In the genomic region with DNA sequence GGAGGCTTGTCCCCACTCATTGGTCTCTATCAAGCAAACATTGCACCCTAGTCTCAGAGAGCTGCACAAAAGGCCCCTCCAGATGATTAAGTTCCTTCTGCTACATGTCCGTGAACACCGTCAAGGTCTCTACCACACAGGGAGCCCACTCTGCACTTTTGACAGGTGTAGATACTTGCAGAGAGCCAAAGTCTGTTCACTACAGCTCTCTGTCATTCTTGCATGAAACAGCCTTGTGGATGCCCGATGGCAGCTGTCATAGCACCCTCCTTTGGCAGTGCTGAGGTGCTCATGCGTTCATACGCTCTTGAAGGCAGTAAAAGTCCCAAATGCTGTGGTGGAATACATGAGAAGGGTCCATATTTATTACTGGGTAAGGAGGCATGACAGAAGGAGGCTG, we compare ENCODE assay signal across 33 mouse cellular contexts. TPM values are rescaled to one million over a fixed set of nuclear protein-coding genes. Genes with fewer than 3 reads are reported as not detected.
DNase-seq lines count a peak whose midpoint lies in the region; ATAC-seq lines count a peak whose summit lies in the region.
"Had no signal": no experiment of that assay in that cellular context is flagged by ENCODE, and none has a peak within 500 bp of the region (broad histone marks: within the 10 kb centered on the region; RNA-seq: fewer than 3 reads in every experiment).

No protein-coding gene starts in this region.

- H3K4me2 ChIP-seq in midbrain, embryonic 11.5 days: no peak overlapping the region
- H3K4me2 ChIP-seq in midbrain, embryonic 15.5 days: no peak overlapping the region
- H3K4me2 ChIP-seq: embryonic facial prominence, embryonic 13.5 days; forebrain, embryonic 12.5 days; forebrain, embryonic 15.5 days; heart, embryonic 11.5 days; hindbrain, embryonic 12.5 days; hindbrain, embryonic 15.5 days had no signal

- no peaks in the 10 kb centered on the region for H3K36me3 ChIP-seq in midbrain, embryonic 11.5 days (ENCODE audit: control insufficient read depth, insufficient read depth, low read length)
- H3K36me3 ChIP-seq in midbrain, embryonic 15.5 days (replicated peaks): no peaks in the 10 kb centered on the region
- H3K36me3 ChIP-seq: embryonic facial prominence, embryonic 10.5 days; embryonic facial prominence, embryonic 13.5 days; forebrain, embryonic 12.5 days; forebrain, embryonic 15.5 days; hindbrain, embryonic 12.5 days; hindbrain, embryonic 15.5 days had no signal

- 89% methylated on average over 5 of the region's 5 CpGs for WGBS in midbrain, embryonic 11.5 days
- WGBS in midbrain, embryonic 15.5 days: 90% methylated on average over 5 of the region's 5 CpGs

- no peaks in the 10 kb centered on the region for H3K27me3 ChIP-seq in midbrain, embryonic 11.5 days (ENCODE audit: control insufficient read depth, insufficient read depth, low read length)
- no peaks in the 10 kb centered on the region for H3K27me3 ChIP-seq in midbrain, embryonic 15.5 days (replicated peaks)
- H3K27me3 ChIP-seq: embryonic facial prominence, embryonic 13.5 days; forebrain, embryonic 12.5 days; forebrain, embryonic 15.5 days; hindbrain, embryonic 12.5 days; hindbrain, embryonic 15.5 days had no signal

- ATAC-seq in midbrain, embryonic 11.5 days (ENCODE audit: low FRiP score): no peak
- no peak for ATAC-seq in midbrain, embryonic 15.5 days (replicated peaks)
- ATAC-seq: activated CD4-positive, CD25-positive, alpha-beta regulatory T cell, adult 4 months; forebrain, embryonic 15.5 days had no signal

- H3K9me3 ChIP-seq in midbrain, embryonic 11.5 days (ENCODE audit: control insufficient read depth, low read length): no peaks in the 10 kb centered on the region
- no peaks in the 10 kb centered on the region for H3K9me3 ChIP-seq in midbrain, embryonic 15.5 days
- H3K9me3 ChIP-seq: embryonic facial prominence, embryonic 10.5 days; embryonic facial prominence, embryonic 13.5 days; forebrain, embryonic 12.5 days; forebrain, embryonic 15.5 days; hindbrain, embryonic 12.5 days; hindbrain, embryonic 15.5 days had no signal

- H3K9ac ChIP-seq in midbrain, embryonic 11.5 days (ENCODE audit: low read length): no peak overlapping the region
- H3K9ac ChIP-seq in midbrain, embryonic 15.5 days: no peak overlapping the region
- H3K9ac ChIP-seq: embryonic facial prominence, embryonic 13.5 days; forebrain, embryonic 12.5 days; forebrain, embryonic 15.5 days; hindbrain, embryonic 12.5 days; hindbrain, embryonic 15.5 days had no signal

- DNase-seq in midbrain, embryonic 11.5 days (ENCODE audit: low spot score, missing footprints): peak; percentile 56
- peak; percentile 54 to 66 for DNase-seq in thymus, postnatal 10 days (ENCODE audit: low spot score in 2 of 2)
- DNase-seq in thymus, postnatal 4 days: peak; percentile 62
- no peak for DNase-seq in left cerebral cortex, postnatal 4 days
- no peak for DNase-seq in gastrocnemius, adult 8-10 months (ENCODE audit: low spot score in 2 of 2)
- DNase-seq: adrenal gland, adult 8-10 months; adrenal gland, postnatal 25 days; cerebellum, adult 11-12 months; cerebellum, adult 8-10 months; cerebellum, postnatal 10 days; cerebellum, postnatal 36 days; embryo, embryonic 11 days; gastrocnemius, postnatal 14 days; heart, adult 11 months had no signal

- H3K4me3 ChIP-seq in midbrain, embryonic 11.5 days (ENCODE audit: low read depth, low read length): no peak overlapping the region
- no peak overlapping the region for H3K4me3 ChIP-seq in midbrain, embryonic 15.5 days
- H3K4me3 ChIP-seq: embryonic facial prominence, embryonic 10.5 days; embryonic facial prominence, embryonic 13.5 days; erythroblast, embryonic 14.5 days; forebrain, embryonic 12.5 days; forebrain, embryonic 15.5 days; hindbrain, embryonic 12.5 days; hindbrain, embryonic 15.5 days had no signal

- intact Hi-C loops in left cerebral cortex, postnatal 4 days (cut with DNase I): no loop called here

- H3K27ac ChIP-seq in midbrain, embryonic 11.5 days (ENCODE audit: low read depth, low read length): no peak overlapping the region
- H3K27ac ChIP-seq in midbrain, embryonic 15.5 days: no peak overlapping the region
- H3K27ac ChIP-seq: embryonic facial prominence, embryonic 10.5 days; embryonic facial prominence, embryonic 13.5 days; forebrain, embryonic 12.5 days; forebrain, embryonic 15.5 days; hindbrain, embryonic 12.5 days; hindbrain, embryonic 15.5 days had no signal

- H3K4me1 ChIP-seq in midbrain, embryonic 11.5 days (ENCODE audit: control insufficient read depth, insufficient read depth, low read length): no peaks in the 10 kb centered on the region
- no peaks in the 10 kb centered on the region for H3K4me1 ChIP-seq in midbrain, embryonic 15.5 days
- H3K4me1 ChIP-seq: embryonic facial prominence, embryonic 10.5 days; embryonic facial prominence, embryonic 13.5 days; hindbrain, embryonic 12.5 days; hindbrain, embryonic 15.5 days had no signal

RNA-seq across cellular contexts. Expression of gene Dntt, which starts 2.1 kb away (rescaled TPM):
- polyA plus RNA-seq in midbrain, embryonic 11.5 days (2014; fragmentation: Nextera tagmentation; extraction: Ambion mirVana): 0.14 TPM in 1 of 2 replicates, not detected in the other
- polyA plus RNA-seq in midbrain, embryonic 15.5 days (2015; fragmentation: Nextera tagmentation; extraction: Ambion mirVana): 0.33 and 0.41 TPM in 2 replicates
- under 1 TPM in 1 of 2 experiments, not detected in 1; 0.32 TPM for total RNA-seq in left cerebral cortex, postnatal 4 days (2021)
- under 1 TPM in 2 of 4 experiments, not detected in 2; 0.13 to 0.16 TPM for total RNA-seq in gastrocnemius, adult 8-10 months (2022)
- total RNA-seq: adrenal gland, adult 8-10 months; adrenal gland, postnatal 25 days; ES-E14; gastrocnemius, postnatal 14 days; heart, adult 8-10 months; heart, postnatal 25 days had no signal
- polyA plus RNA-seq: cortical plate, adult 2 months; embryonic facial prominence, embryonic 10.5 days; embryonic facial prominence, embryonic 13.5 days; erythroblast, embryonic 14.5 days; forebrain, embryonic 12.5 days; forebrain, embryonic 15.5 days; heart, embryonic 11.5 days; heart, embryonic 14.5 days; heart, postnatal 0 days; hindbrain, embryonic 15.5 days had no signal

RNA-seq across cellular contexts. Expression of gene Blnk, which starts 32.7 kb away (rescaled TPM):
- 0.19 and 0.56 TPM in 2 replicates for polyA plus RNA-seq in midbrain, embryonic 11.5 days (2014; fragmentation: Nextera tagmentation; extraction: Ambion mirVana)
- polyA plus RNA-seq in midbrain, embryonic 15.5 days (2015; fragmentation: Nextera tagmentation; extraction: Ambion mirVana): 0.56 and 0.61 TPM in 2 replicates
- total RNA-seq in left cerebral cortex, postnatal 4 days (2021): under 1 TPM; 0.74 to 0.79 TPM
- total RNA-seq in gastrocnemius, adult 8-10 months (2022): 1 to 10 TPM in 2 of 4 experiments, under 1 TPM in 2; 0.83 to 1.1 (median 1.0) TPM
- polyA plus RNA-seq: erythroblast, embryonic 14.5 days had no signal

RNA-seq across cellular contexts. Expression of gene Opalin, which starts 49.9 kb away (rescaled TPM):
- not detected in 2 replicates for polyA plus RNA-seq in midbrain, embryonic 11.5 days (2014; fragmentation: Nextera tagmentation; extraction: Ambion mirVana)
- polyA plus RNA-seq in midbrain, embryonic 15.5 days (2015; fragmentation: Nextera tagmentation; extraction: Ambion mirVana): not detected in 2 replicates
- total RNA-seq in left cerebral cortex, postnatal 4 days (2021): not detected
- not detected for total RNA-seq in gastrocnemius, adult 8-10 months (2022)
- total RNA-seq: adrenal gland, adult 8-10 months; adrenal gland, postnatal 25 days; ES-E14; gastrocnemius, postnatal 14 days; gastrocnemius, postnatal 4 days; heart, adult 8-10 months; heart, postnatal 25 days; hematopoietic stem cell, adult 5-6 weeks had no signal
- polyA plus RNA-seq: brain, embryonic 14.5 days; embryonic facial prominence, embryonic 10.5 days; embryonic facial prominence, embryonic 13.5 days; erythroblast, embryonic 14.5 days; forebrain, embryonic 12.5 days; forebrain, embryonic 15.5 days; heart, postnatal 0 days; hindbrain, embryonic 12.5 days; hindbrain, embryonic 15.5 days had no signal

Comparison
In these comparisons a context has a peak if more than half of its experiments do, and no peak if none do; other contexts are left out.
1. DNase-seq: peak in midbrain, embryonic 11.5 days (single experiment), thymus, postnatal 10 days (2 of 2) and thymus, postnatal 4 days (single experiment); none in left cerebral cortex, postnatal 4 days (single experiment) and gastrocnemius, adult 8-10 months (0 of 2).